Mouse (Mus musculus): Measurements from ENCODE around the gene Scmh1.
A peak's percentile ranks its signal among the peaks of the same experiment; 100 is the strongest.
"Not testable (repeated sequence)": the region's sequence is repeated elsewhere in the genome, so short reads cannot be mapped to it uniquely, and the experiment has no call there.

The Scmh1 gene

GRCm38 (mm10) chr4:120405144-120405805 is at the start of gene Scmh1:
TSS of gene Scmh1 (plus strand) at chr4:120405281.
- DNase-seq (ENCODE audit: low read depth, low spot score), result peak; percentile 11

GRCm38 (mm10) chr4:120360011-120360521 is 45.0 kb upstream of the Scmh1 start:
- peak; percentile 28 for DNase-seq (ENCODE audit: low read depth, low spot score)

DNA sequence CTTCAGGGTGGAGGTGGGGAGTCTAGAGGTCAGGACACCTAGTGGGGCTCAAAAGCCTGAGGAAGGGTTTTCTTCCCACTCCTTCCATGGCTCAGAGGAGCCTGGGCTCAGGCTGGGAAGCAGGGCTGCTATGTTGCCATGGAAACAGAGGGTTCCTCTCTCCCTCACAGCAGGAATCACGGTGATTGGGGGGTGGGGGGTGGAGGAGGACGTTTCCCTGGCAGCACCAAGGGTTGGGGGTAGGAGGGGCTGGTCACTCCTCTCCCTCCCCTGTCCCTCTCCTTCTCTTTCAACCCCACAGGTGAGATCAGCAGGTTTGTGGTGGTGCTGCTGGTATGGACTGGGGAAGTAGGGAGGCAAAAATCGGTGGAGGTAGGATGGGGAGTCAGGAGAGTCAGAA is 40.4 kb upstream of the Scmh1 start:
- peak; percentile 6 for DNase-seq (ENCODE audit: low read depth, low spot score)

DNA sequence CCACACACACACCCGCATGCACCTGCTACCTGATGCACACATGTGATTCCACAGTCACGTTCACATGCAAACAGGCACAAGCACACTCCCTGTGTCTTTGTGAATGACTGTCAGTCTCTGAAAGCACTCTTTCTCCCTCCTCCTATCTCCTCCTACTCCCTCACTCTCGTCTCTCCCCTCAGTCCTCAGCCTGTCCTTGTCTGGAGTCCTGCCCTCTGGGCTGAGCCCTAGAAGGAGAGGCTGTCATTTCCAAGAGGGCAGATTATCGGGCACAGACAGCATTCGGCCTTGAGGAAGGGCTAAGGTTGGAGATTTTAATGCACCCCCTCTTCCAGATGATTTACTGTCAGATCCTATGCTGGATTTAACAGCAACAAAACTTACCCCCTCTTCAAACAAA is 39.6 kb upstream of the Scmh1 start:
- DNase-seq (ENCODE audit: low read depth, low spot score), result no peak

DNA sequence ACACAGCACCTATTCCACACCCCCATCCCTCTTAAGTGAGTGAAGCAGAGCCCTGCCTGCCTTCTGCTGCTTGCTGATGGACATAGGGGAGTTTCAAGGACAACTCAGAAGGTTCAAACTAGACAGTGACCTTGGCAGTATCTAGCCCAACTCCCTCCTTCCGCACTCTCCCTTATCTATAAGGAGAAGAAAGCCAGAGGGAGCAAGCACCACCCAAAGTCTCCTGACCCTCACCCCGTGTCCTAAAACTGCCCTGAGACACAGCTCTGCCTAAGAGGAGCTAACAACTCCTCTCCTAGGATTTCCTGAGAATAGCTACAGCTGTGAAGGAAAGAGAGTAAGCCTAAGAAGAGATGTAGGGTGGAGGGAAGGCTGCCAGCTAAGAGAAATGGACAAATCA is 37.0 kb upstream of the Scmh1 start:
- DNase-seq (ENCODE audit: low read depth, low spot score), result no peak

- DNase-seq (ENCODE audit: low read depth, low spot score), result peak; percentile 61
These were observed 36.4 kb upstream of the Scmh1 start for GRCm38 (mm10) chr4:120368663-120369062.

- no peak for DNase-seq (ENCODE audit: low read depth, low spot score)
These were observed 35.9 kb upstream of the Scmh1 start for GRCm38 (mm10) chr4:120369156-120369555.

DNA sequence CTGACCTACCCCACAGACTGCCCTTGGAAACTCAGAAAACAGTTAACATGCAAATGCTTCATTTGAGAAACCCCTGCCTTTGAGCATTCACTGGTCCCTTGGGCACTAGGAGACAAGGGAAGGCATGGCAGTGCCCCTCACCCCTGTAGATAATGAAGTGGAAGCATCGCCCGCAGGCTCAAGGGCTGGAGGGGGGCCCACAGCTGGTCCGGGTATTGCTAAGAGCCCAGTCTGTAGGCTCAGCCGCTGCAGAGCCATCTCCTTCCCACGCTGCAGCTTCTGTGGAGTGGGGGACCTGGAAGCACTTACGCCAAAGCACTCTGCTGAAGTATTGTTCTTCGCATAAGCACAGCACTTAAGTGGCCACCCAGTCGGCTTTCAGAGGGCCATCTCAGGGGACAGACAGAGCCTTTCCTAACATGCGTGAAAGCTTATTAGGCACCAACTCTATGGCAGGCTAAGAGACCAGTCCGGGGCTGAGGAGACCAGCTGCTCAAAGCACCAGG is 35.2 kb upstream of the Scmh1 start:
- DNase-seq (ENCODE audit: low read depth, low spot score), result no peak

DNA sequence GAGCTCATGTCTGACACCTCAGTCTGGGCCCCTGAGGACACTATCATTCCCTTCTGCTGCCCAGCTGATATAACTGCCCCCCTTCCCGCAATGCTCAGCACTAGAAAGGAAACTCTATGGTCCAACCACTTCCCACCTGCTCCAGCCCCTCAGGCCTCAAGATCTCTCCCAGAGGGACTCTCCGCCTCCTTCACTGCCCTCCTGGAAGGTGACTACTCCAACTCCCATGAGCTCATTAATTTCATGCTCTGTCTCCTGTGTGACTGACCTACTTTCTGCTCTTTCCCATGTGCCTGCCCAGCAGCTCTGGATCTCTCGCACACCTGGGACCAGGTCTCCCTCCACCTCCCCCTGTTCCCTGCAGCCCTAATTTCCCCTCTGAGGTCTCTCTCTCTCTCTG is 32.2 kb upstream of the Scmh1 start:
- no peak for DNase-seq (ENCODE audit: low read depth, low spot score)

DNA sequence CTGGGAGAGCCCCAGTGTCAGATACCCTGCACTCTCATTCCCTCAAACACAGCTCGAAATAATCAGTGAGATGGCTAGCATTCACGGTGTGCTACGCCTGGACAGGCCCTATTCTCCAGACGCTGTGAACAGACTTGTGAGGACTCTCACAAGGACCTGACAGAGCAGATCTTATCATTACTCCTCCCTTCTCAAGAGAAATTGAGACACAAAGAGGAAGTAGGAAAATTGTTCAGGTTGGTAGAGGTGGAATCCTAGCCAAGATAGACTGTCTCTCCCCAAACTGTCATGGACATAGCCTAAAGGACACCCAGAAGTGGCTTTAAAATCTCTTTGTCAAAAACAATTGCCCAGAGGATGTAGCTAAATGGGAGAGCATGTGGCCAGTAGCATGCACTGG is 31.3 kb upstream of the Scmh1 start:
- no peak for DNase-seq (ENCODE audit: low read depth, low spot score)

DNA sequence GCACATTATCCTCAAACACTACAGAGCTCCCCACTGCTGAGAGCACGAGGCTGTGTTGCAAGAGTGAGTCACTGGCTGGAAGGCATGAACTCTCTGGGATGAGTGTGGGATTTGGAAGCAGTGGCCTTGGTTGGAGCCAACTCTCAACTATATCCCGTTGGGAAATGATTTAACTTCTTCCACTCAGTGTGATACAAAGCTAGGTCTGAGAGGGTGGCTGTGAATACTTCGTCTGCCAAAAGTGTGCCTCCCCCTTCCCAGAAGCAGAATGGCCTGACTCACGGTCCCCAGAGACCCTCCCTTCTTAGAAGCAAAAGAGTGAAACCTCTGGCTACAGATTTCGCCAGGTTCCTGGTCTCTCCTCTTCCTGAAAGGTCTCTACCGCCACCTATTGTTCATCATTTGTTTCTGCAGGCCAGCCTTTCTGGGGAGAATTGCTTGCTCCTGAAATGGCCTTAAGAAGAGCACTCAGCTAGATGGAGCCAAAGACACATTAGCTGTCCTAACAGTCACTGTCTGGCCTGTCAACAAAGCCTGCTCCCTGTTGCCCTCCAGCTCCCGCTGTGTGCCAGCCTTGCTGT is 24.2 kb upstream of the Scmh1 start:
- peak; percentile 87 for DNase-seq (ENCODE audit: low read depth, low spot score)

DNA sequence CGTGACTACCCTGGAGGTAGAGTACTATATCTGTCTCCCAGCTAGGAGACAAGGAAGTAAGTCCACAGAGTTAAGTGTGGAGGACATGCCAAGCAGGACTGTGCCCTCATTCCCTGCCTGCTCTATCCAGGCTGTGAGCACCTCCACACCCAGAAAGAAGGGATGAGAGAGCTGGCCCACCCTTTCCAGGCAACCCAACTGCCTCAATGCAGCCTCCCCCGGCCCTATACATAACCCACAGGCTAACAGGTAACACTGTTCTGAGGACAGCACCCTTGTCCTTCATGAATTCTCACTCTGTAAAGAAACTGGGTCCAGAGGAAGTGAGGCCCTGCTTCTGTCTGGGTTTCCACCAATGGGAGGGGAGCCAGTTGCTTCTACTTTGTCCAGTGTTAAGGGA is 19.6 kb upstream of the Scmh1 start:
- no peak for DNase-seq (ENCODE audit: low read depth, low spot score)

GRCm38 (mm10) chr4:120387496-120387895 is 17.6 kb upstream of the Scmh1 start:
- DNase-seq (ENCODE audit: low read depth, low spot score), result peak; percentile 50

DNA sequence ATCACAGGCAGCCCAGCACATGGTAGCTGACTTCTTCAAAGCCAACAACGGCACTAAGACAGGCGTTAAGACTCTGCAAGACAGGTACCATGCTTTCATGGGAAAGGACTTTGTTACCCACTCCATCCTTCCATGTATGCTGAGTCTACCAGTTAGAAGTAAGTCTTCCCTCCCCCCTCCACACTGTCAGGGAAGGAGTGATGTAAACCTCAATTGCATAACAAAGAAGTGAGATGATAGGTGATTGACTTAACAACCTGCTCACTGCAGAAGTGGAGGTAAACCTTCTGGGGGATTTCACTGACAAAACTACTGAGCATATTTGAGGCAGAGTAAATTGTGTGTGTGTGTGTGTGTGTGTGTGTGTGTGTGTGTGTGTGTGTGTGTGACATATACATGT is 17.1 kb upstream of the Scmh1 start:
- peak; percentile 69 for DNase-seq (ENCODE audit: low read depth, low spot score)

DNA sequence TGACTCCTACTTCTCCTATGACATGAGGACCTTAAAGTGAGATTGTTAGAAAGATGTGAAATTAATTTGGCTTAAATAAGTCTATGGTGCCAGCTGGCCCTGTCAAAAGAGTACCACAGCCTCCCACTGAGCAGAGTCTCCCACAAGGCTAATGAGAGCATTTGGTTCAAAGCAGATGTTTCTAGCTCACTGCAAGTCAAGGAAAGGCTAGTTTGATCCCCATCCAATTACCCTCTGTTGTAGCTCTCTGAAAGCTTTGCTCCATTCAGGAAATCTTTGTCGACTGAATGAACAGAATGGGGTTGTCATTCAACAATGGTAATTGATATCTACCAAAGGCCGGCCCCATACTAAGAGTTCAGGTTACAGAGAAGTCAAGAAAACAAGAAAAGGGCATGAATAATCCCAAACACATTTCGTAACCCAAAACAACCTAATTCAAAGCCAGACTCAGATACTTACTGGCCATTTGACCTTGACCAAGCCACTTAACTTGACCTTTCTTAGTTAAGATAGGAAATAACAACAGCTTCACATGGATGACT is 16.0 kb upstream of the Scmh1 start:
- DNase-seq (ENCODE audit: low read depth, low spot score), result peak; percentile 16

DNA sequence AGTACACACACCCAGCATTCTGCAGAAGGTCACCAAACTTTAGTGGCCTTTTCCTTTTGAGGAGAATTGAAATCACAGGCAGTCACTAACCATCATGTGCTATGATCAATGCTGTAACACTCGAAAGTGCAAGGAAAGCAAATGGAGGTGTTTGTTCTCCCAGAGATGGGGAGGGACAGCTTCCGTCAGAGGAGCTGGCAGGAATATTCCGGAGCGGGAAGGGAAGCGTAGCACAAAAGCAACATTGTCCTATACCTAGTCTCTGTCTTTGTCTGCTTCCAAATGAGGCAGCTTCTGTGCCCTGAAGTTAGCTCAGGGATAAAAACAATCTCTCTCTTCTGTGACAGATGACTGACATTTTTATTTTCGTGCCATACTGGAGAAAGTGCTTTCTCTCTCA is 15.5 kb upstream of the Scmh1 start:
- DNase-seq (ENCODE audit: low read depth, low spot score), result no peak

GRCm38 (mm10) chr4:120391591-120391990 is 13.5 kb upstream of the Scmh1 start:
- DNase-seq (ENCODE audit: low read depth, low spot score), result no peak

GRCm38 (mm10) chr4:120392341-120392740 is 12.7 kb upstream of the Scmh1 start:
- DNase-seq (ENCODE audit: low read depth, low spot score), result no peak

GRCm38 (mm10) chr4:120392748-120393147 is 12.3 kb upstream of the Scmh1 start:
- DNase-seq (ENCODE audit: low read depth, low spot score), result no peak

DNA sequence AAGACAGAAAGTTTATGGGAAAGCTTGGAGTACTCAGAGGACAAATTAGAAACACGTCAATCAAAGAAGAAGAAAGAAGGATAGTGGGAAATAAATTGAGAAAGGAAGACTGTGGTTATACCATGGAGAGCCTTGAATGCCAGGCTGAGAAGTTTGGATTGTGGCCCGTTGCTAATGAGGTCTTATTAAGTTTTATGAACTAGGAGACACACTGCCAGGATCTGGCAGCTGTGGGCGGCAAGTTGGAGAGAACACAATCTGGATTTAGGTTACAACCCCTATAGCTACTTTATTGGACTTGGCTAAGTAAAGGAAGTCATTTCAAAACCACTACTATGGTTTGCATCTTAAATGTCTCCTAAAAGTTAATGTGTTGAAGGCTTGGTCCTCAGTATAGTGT is 4.8 kb upstream of the Scmh1 start:
- DNase-seq (ENCODE audit: low read depth, low spot score), result no peak

GRCm38 (mm10) chr4:120402105-120402504 is 3.0 kb upstream of the Scmh1 start:
- not testable (repeated sequence) for DNase-seq (ENCODE audit: low read depth, low spot score)

- no peak for DNase-seq (ENCODE audit: low read depth, low spot score)
These were observed 834 bp upstream of the Scmh1 start for GRCm38 (mm10) chr4:120404247-120404646.

DNA sequence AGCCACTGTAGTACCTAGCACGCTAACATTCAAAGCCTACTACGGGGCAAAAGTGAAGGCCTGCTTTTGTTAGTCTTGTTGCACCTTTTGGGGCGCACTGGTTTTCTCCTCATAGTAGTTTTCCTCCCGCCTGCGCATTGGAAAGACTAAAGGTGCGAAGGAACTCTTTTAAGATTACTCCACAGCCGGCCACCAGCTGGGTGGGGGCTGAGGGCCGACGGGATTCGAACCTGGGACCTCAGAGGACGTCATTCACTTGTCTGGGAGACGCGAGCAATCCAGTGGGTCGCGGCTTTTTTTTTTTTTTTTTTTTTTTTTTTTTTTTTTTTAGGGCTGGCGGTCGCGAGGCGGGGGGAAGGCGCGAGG is 320 bp upstream of the Scmh1 start:
- DNase-seq (ENCODE audit: low read depth, low spot score), result peak; percentile 46

Data from ES-CJ7 (cell line).